Mouse (Mus musculus) G1E (cell line): ENCODE measurements at regions not wholly inside any gene's neighbourhood (a gene's known extent, or its start where the extent isn't known, plus 50 kb on each side); places are given as distances from the start of the nearest gene placed in this dataset.

ENCODE experiments used
- CTCF ChIP-seq: IDR thresholded peaks from 2 replicates; pipeline ENCODE4 v1.5.1; 2012; ENCODE audit warnings: low read depth, low read length, inconsistent platforms, mixed read lengths
- GATA1 ChIP-seq: IDR thresholded peaks from 2 replicates; pipeline ENCODE4 v1.6.1; 2012; ENCODE audit warnings: borderline replicate concordance, low read length, inconsistent platforms, mixed read lengths
- GATA2 ChIP-seq: IDR thresholded peaks from 2 replicates; pipeline ENCODE4 v1.6.1; 2012; ENCODE audit warnings: low read depth, low read length, inconsistent platforms, borderline replicate concordance
- POLR2AphosphoS5 ChIP-seq: IDR thresholded peaks from 2 replicates; pipeline ENCODE4 v1.6.1; 2012; ENCODE audit warnings: low read depth, low read length, inconsistent platforms; ENCODE audit not compliant: insufficient replicate concordance
- TAL1 ChIP-seq: conservative IDR thresholded peaks from 2 replicates; pipeline ENCODE4 v1.6.1; 2012; ENCODE audit warnings: low read depth, low read length, inconsistent platforms, mixed read lengths

GRCm38 (mm10) chr14:101297841-101298240 lies 97.7 kb upstream of the Prr30 start:
- TF ChIP-seq CTCF, result no peak
- no peak for TF ChIP-seq POLR2AphosphoS5
- TF ChIP-seq GATA1, result no peak
- no peak for TF ChIP-seq TAL1
- no peak for TF ChIP-seq GATA2
